Mouse (Mus musculus) cerebral cortex, adult 2 months (tissue): ENCODE data around the gene Eme1.

ENCODE experiments used
- WGBS: fragments of 180-500 bp; shearing (Covaris S2); methylation state at CpG from one replicate; pipeline ENCODE4 v1.1.7; 2018; 5-methylcytosine and 5-hydroxymethylcytosine counted together

The Eme1 gene

GRCm38 (mm10) chr11:94644461-94645219 lies 9.1 kb downstream of the Eme1 start:
- 70% methylated on average over 8 of the region's 8 CpGs for WGBS

GRCm38 (mm10) chr11:94634431-94634830 lies 19.3 kb downstream of the Eme1 start:
- 92% methylated on average over 5 of the region's 5 CpGs for WGBS

- WGBS: 80% methylated on average over 8 of the region's 8 CpGs
Observed at GRCm38 (mm10) chr11:94632988-94633387, 20.8 kb downstream of the Eme1 start.

DNA sequence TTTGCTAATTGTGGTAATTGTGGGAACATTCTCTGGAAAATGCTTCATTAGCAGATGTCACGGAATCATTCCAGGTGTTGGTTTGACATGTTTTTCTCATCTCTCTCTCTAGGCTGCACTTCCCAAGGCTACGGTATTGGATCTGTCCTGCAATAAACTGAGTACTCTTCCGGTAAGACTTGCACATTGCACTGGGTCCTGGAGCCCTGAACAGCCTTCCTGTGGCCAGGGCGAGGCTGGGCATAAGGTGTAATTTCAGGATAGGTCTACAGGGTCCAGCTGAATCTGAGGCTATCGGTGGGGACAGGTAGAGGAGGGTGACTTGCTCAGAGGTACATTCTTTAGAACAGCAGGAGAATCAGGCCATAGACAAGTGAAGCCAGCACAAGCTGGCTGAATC lies 21.8 kb downstream of the Eme1 start:
- 94% methylated on average over 5 of the region's 5 CpGs for WGBS

GRCm38 (mm10) chr11:94630199-94631011 lies 23.4 kb downstream of the Eme1 start:
- 4% methylated on average over 26 of the region's 26 CpGs for WGBS

GRCm38 (mm10) chr11:94629884-94630198 lies 23.9 kb downstream of the Eme1 start:
- under 1% methylated on average over 28 of the region's 28 CpGs for WGBS

- WGBS: 5% methylated on average over 41 of the region's 41 CpGs
Observed at GRCm38 (mm10) chr11:94629199-94629883, 24.4 kb downstream of the Eme1 start, which contains the start of gene Lrrc59. Gene Lrrc59 (plus strand): TSS chr11:94629767.

DNA sequence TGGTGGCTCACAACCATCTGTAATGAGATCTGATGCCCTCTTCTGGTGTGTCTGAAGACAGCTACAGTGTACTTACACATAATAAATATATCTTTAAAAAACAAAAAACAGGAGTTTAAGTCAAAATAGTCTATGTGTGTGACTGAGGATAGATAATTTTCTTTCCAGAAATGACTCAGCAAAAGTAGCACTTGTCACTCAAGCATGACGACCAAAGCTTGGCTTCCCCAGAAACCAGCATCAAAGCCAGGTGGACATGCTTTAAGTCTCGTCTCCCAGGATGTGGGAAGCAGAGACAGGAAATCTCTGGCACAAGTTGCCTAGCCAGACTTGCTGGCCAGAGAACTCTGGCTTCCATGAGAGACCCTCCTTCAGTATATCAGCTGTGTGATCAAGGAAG lies 31.6 kb downstream of the Eme1 start:
- 64% methylated on average over 2 of the region's 2 CpGs for WGBS

DNA sequence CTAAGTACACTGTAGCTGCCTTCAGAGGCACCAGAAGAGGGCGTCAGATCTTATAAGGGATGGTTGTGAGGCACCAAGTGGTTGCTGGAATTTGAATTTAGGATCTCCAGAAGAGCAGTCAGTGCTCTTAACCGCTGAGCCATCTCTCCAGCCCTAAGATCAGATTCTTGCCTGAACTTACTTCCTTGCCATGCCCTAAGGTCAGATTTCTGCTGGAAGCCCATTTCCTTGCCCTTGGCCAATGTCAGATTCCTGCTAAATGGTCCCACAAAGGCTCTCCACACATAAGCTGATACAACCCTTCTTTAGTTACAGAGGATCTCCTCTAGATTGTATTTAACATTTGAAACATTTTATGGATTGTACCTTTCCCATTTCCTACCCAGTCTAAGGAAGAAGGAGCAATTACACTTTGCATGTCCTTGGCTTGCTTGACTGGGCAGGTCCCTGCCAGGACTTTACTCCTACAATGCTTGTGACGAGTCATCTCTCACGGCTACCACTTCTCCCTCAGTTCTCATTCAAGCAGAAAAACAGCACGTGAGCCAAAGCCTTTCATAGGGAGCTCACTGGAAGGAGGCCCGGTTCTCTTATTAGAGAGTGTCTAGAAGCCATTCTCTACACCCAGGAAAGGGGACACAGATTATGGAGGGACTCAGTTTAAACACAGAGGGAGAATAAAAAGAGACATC lies 32.9 kb downstream of the Eme1 start:
- 43% methylated on average over 6 of the region's 6 CpGs for WGBS

- WGBS: 90% methylated on average over 2 of the region's 2 CpGs
Observed at GRCm38 (mm10) chr11:94617646-94618045, 36.1 kb downstream of the Eme1 start.

GRCm38 (mm10) chr11:94615494-94615893 lies 38.3 kb downstream of the Eme1 start:
- 17% methylated on average over 4 of the region's 4 CpGs for WGBS

- WGBS: 86% methylated on average over 4 of the region's 4 CpGs
Observed at GRCm38 (mm10) chr11:94614603-94615002, 39.2 kb downstream of the Eme1 start.

DNA sequence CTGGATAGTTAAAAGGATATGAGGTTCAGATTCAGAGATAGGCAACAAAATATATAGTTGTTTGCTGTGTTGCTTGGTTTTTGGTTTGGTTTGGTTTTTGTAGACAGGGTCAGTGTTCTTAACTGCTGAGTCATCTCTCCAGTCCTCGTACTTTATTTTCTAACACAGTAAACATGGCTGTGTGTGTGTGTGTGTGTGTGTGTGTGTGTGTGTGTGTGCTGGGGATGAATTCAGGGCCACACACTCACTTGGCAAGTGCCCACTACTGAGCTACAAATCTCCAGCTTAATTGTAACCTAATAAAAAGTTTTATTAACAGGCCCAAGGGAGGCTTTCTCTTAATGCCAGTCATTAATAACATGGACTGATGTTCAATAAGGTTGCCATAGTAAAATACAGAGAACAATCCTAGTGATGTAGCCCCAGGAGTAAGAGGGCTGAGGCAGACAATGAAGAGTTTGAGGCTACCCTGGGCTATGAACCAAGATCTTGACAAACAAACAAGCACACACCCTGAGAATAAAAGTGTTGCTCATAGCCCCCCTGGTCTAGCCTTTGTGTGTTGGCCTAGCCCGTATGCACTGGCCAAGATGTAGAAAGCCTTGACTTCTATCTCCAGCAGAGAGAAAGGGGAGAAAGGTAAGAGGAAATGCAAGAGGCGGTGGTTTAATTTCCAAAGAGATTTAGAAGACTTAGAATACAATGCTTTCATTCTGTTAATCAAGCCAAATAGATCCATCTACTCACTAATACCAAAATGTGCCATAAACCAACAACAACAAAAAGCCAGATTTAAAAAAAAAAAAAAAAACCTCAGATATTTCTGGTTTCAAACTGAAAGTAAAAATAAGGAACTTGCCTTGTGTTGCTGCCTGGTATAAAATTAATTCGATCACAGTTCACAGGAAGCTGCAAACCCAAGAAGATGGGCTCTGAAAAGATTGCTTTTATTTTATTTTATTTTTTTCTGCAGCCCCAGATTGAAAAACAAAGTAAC lies 42.7 kb downstream of the Eme1 start:
- WGBS: 70% methylated on average over 4 of the region's 4 CpGs

GRCm38 (mm10) chr11:94602356-94602955 lies 51.3 kb downstream of the Eme1 start:
- 88% methylated on average over 11 of the region's 11 CpGs for WGBS

- WGBS: 5% methylated on average over 52 of the region's 52 CpGs
Observed at GRCm38 (mm10) chr11:94601321-94602281, 52.2 kb downstream of the Eme1 start, which contains the start of gene Acsf2. Gene Acsf2 (minus strand): TSS chr11:94601871.

DNA sequence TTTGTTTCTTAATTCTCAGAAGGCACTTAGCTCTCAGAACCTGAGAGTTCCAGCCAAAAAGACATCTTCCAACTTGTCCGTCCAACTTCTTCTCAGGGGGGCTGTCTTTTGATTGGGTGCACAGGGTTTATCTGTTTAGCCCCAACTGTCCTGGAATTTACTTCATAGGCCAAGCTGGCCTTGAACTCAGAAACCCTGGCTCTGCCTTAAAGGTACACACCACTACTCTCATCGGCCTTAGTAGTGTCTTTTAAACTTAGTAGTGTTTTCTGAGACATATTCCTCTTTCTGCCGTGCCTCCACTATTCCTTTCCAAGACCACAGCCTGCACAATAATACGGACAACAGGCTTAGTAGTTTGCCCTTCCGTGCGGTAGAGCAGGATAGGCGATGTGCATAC lies 53.3 kb downstream of the Eme1 start:
- WGBS: 92% methylated on average over 7 of the region's 7 CpGs

DNA sequence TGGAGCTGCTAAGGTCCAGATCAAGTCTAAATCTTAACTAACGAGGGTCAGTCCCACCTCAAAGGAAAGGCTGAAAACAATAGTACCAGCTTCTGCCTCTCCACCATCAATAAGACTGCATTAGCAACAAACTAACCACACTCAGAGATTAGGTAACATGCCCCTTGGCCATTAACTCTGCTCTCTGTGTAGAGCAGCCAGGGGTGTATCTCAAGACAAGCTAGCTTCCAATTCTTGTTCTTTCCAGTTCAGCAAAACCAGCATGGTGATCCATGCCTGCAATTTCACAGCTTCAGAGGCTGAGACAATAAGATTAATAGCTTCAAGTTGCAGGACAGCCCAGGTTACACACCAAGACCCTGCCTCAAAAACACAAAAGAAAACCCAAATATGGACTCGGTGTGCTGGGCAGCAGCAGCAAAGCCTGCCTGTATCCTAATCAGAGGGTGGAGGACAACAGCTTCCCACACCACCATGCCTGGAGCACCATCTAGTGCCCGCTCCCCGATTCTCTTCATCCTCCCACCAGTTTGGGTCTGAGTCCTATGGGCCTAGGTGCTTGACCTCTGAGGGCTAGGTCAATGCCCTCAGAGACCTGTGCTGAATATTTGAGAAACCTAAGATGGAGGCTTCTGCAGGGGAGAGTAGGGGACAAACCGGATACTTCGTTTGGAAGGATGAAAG lies 55.2 kb downstream of the Eme1 start:
- 74% methylated on average over 6 of the region's 6 CpGs for WGBS

- WGBS: 65% methylated on average over 4 of the region's 4 CpGs
Observed at GRCm38 (mm10) chr11:94597319-94597718, 56.4 kb downstream of the Eme1 start.
